Mouse (Mus musculus): ENCODE results near the gene Kctd14. TPM values are rescaled to one million over a fixed set of nuclear protein-coding genes. Genes with fewer than 3 reads are reported as not detected.
A peak's percentile ranks its signal among the peaks of the same experiment; 100 is the strongest.

Kctd14 gene
- polyA plus RNA-seq, 2 experiments from 2014 or later = 0.43 to 0.94 TPM

DNA sequence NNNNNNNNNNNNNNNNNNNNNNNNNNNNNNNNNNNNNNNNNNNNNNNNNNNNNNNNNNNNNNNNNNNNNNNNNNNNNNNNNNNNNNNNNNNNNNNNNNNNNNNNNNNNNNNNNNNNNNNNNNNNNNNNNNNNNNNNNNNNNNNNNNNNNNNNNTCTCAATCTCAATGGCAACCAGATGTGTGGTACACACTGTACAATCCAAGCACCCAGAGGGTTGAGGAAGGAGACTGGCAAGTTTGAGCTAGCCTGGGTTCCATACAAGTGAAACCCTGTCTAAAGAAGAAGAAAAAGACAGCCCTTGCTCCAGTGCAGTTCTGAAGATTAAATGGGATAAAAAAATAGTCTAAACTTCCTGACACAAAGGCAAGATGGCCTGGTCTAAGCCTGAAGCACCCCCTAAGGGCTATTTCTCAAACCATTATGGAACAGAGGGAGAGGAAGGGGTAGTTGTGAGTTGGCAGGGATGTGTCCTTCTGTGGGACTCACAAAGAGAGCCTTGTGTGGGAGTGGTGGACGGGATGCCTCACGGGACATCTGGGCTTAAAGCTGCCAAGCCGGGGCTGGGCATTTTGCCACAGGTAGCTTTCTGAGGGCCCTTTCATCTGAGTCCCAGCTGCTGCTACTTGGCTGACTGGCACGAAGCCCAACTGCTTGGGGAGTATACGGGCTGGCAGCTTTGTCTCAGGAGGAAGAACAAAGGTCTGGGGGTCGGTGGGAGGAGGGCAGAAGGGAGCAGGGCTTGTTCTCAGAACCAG is 4.8 kb upstream of the Kctd14 start:
- ATAC-seq = no peak

DNA sequence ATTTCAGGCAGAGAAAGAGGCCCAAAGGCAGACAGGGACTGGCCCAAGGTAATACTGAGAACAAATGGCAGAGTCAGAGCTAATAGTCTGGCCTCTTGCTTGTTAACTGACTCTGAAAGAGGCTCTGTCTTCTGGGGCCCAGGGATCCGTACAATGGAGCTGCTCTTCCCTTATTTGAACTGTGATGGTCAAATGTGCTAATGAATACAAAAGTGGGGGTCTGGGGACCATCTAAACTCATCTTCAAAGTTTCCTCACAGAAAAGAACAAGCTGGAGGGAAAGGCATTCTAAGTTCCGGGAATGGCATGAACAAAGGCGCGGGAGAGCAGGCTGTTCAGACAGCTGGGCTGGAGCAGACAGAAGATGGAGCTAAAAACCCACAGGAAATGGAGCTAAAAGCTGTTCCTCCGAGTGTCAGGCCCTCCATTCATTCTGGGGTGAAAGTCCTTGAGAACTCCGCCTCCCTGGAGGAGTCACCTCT is 4.0 kb upstream of the Kctd14 start:
- ATAC-seq = no peak

DNA sequence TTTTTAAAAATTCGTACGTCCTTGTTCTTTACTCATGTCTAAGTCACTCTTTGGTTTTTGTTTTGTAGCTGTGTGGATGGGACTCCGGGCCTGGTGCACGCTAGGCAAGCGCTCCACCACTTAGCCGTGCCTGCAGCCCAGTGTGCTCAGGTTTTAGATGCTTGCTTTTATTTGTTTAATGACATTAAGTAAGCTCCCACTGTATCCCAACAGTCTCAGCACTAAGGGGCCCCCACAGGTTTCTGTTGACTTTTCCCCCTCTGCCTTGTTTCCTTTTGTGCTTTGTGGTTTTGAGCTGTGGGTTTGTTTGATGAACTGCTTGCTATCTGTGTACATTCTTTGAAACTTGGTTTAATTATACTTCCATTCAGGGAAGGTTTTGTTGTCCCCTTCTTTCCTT is 1.1 kb downstream of the Kctd14 start:
- peak; percentile 26 for ATAC-seq

- ATAC-seq = peak; percentile 51
These were observed 2.2 kb downstream of the Kctd14 start for GRCm38 (mm10) chr7:97453141-97453921.

DNA sequence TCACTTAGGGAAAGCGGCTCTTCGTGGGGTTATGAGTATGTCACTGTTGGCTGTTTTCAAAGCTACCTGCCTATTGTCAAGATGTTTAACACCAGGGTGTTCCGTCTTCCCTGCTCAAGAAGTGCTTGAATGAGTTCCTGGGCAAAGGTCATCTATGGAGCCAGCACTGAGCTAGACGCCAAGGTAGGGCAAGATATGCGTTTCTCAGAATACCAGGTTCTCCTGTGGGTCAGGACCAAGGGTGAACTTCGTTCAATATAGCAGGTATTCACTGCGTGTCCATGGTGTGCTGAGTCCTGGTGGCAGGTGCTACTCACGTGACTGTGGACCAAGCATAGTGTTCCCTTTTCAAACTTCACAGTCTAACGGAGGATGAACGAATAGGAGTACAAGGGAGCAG is 3.7 kb downstream of the Kctd14 start:
- ATAC-seq = no peak

DNA sequence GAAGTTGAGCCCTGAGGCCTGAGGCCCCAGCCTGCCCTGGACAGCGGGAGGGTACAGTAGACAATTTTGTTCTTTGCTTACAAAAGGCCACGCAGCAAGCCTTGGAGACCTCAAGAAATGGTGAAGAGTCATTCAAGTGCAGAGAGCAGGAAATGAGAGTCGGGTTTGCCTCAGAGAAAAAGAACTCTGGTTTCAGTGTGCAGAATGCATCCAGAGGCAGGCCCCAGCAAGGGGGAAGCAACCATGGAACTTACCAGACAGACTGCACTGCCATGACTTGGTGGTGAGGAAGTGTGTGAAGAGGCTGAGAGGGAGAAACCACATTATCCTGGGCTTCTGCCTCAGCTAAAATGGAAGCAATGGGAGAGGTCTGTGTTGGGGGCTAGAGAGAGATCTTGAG is 4.5 kb downstream of the Kctd14 start:
- no peak for ATAC-seq

GRCm38 (mm10) chr7:97473001-97473400 is 21.9 kb downstream of the Kctd14 start:
- ATAC-seq = no peak

- no peak for ATAC-seq
These were observed 28.2 kb downstream of the Kctd14 start for GRCm38 (mm10) chr7:97479349-97479748.

DNA sequence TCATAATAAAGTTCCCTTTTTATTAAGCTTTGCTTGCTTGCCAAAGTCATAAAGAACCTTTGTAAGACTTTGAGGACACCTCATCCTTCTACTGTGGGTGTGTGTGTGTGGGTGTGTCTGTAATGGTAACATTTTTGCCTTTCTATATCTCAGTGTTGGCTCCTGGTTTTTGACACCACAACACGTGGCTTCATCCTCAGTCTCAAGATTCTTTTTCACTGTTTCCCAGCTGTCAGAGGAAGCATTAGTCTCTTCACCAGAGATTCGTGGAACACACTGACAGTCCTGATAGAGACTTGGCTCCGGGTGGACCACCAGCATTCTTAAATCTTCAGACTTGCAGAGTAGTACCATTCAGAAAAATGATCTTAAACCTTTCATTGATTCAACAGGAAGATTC is 29.2 kb downstream of the Kctd14 start:
- ATAC-seq = peak; percentile 2

- peak; percentile 96 for ATAC-seq
These were observed 29.8 kb downstream of the Kctd14 start, which contains the start of gene Ints4 for GRCm38 (mm10) chr7:97480821-97481339. Ints4 (plus strand) TSS chr7:97480956.

- ATAC-seq = no peak
These were observed 32.3 kb downstream of the Kctd14 start for GRCm38 (mm10) chr7:97483378-97483777.

DNA sequence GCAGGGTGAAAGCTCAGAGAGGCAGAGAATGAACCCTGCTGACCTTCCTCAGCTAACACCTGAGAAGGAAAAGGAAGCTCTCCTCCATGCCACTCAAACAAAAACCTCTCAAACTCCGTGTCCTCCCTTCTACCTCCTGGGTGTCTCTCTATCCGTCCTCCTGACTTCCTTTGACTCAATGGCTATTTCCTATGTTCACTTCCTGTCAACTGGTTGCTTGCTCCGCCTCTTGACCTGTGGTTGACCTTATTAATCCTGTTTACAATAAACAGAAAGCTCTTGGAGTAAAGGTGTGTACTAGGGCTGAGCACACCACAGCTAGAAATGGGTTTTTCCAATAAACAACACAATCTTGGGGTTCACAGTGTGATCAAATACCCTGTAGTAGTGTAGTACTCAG is 40.0 kb downstream of the Kctd14 start:
- ATAC-seq = peak; percentile 74

DNA sequence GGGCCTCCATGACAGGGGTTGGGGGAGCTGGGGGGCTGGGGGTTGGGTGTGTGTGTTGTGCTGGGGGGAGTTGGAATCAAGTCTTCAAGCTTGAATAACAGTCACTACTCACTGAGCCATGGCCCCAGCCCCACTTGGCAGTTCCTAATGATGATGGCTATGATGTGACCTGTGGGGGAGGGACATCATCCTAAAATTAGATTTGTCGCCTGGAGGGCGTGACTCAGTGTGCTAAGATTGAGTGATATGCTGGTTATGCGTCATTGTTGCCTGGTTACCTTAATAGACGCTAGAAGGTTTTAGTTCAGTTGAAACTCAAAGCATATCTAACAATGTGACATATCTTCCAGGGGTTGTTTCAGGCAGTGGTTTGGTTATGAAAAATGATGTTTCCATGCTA is 41.3 kb downstream of the Kctd14 start:
- ATAC-seq = peak; percentile 51

DNA sequence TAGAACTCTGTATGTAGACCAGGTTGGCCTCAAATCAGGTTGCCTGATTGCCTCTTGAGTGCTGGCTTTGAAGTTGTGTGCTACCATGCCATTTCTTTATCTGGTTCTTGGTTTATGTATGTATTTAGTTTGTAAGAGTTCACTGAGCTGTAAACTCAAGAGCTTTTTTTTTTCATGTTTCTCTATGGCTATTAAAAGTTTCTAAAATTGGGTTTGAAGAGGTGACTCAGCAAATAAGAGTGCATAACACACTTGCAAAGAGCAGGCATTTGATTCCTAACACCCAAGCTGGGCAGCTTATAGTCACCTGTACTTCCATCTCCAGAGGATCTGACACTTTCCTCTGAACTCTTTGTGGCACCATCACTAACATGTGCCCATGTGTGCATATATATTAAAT is 43.9 kb downstream of the Kctd14 start:
- ATAC-seq = no peak

GRCm38 (mm10) chr7:97500555-97501209 is 49.6 kb downstream of the Kctd14 start:
- no peak for ATAC-seq

Other genes with a start within 250 kb of the Kctd14 start
- gene Usp35, start 119.3 kb upstream of the Kctd14 start, polyA plus RNA-seq (2017; shearing (Covaris generic)) = 1 to 10 TPM; 1.4 to 2.7 TPM
- gene Kctd21, start 119.0 kb upstream of the Kctd14 start, polyA plus RNA-seq (2017; shearing (Covaris generic)) = 1 to 10 TPM; 1.7 to 3.1 TPM
- gene Alg8, start 79.7 kb upstream of the Kctd14 start, polyA plus RNA-seq (2017; shearing (Covaris generic)) = 10 to 100 TPM; 19.5 to 21.4 TPM
- 100 to 1,000 TPM; 159 to 178 TPM for gene Ndufc2, start 51.3 kb upstream of the Kctd14 start, polyA plus RNA-seq (2017; shearing (Covaris generic))
- gene Thrsp, start 33.6 kb upstream of the Kctd14 start, polyA plus RNA-seq (2017; shearing (Covaris generic)) = under 1 TPM in 1 of 2 experiments, not detected in 1; 0.84 TPM
- 10 to 100 TPM; 46.2 to 64.2 TPM for gene Ints4, start 29.6 kb downstream of the Kctd14 start, polyA plus RNA-seq (2017; shearing (Covaris generic))
- 10 to 100 TPM; 55.0 to 55.1 TPM for gene Aamdc, start 128.2 kb downstream of the Kctd14 start, polyA plus RNA-seq (2017; shearing (Covaris generic))
- gene Rsf1, start 128.6 kb downstream of the Kctd14 start, polyA plus RNA-seq (2017; shearing (Covaris generic)) = 10 to 100 TPM; 25.3 to 27.5 TPM
- 10 to 100 TPM; 80.8 to 90.1 TPM for gene Clns1a, start 245.3 kb downstream of the Kctd14 start, polyA plus RNA-seq (2017; shearing (Covaris generic))

All from CD4-positive, CD25-positive, alpha-beta regulatory T cell, adult 4 months (primary cell).